Mouse (Mus musculus) granulocyte monocyte progenitor cell, adult 5-6 weeks (primary cell): ENCODE results near the gene Scamp4. TPM values are rescaled to one million over a fixed set of nuclear protein-coding genes. Genes with fewer than 3 reads are reported as not detected.

Source experiments
- ATAC-seq: replicated peaks from 2 replicates; pipeline ENCODE4 v1.8.0; 2016; ENCODE audit warnings: mild to moderate bottlenecking, moderate TSS enrichment, inconsistent platforms; ENCODE audit not compliant: poor library complexity, severe bottlenecking
- total RNA-seq, 2 experiments: library from RNA; stranded (forward) in 1 of 2; stranded (reverse) in 1 of 2; fragments of 200-712, 200-1000 nt in 1 of 2; fragments of >200 nt in 1 of 2; fragmentation: Nextera tagmentation in 1 of 2; gene quantifications; 2 replicates each; pipeline ENCODE4 v1.2.3; 2014 to 2017

The Scamp4 gene
- total RNA-seq, 2 experiments from 2014 or later: 10.7 to 40.5 TPM

- no peak for ATAC-seq
These were observed 4.2 kb downstream of the Scamp4 start for GRCm38 (mm10) chr10:80606737-80607350.

- ATAC-seq: no peak
These were observed 5.8 kb downstream of the Scamp4 start for GRCm38 (mm10) chr10:80608435-80608834.

- ATAC-seq: no peak
These were observed 6.7 kb downstream of the Scamp4 start for GRCm38 (mm10) chr10:80609269-80609924.

- ATAC-seq: no peak
These were observed 7.6 kb downstream of the Scamp4 start for GRCm38 (mm10) chr10:80610116-80610785.

- ATAC-seq: peak; percentile 65
These were observed 8.4 kb downstream of the Scamp4 start for GRCm38 (mm10) chr10:80611024-80611423.

- ATAC-seq: 0 out of 2 replicates have a peak, but pooled peaks have one; percentile 43
These were observed 9.2 kb downstream of the Scamp4 start for GRCm38 (mm10) chr10:80611905-80612304.

- ATAC-seq: no peak
These were observed 11.1 kb downstream of the Scamp4 start for GRCm38 (mm10) chr10:80613821-80614220.

- no peak for ATAC-seq
These were observed 11.7 kb downstream of the Scamp4 start for GRCm38 (mm10) chr10:80614351-80614750.

GRCm38 (mm10) chr10:80618181-80618580 is 15.5 kb downstream of the Scamp4 start:
- ATAC-seq: no peak

GRCm38 (mm10) chr10:80619465-80620244 is 17.0 kb downstream of the Scamp4 start:
- ATAC-seq: no peak

GRCm38 (mm10) chr10:80620365-80620764 is 17.7 kb downstream of the Scamp4 start:
- ATAC-seq: no peak

- no peak for ATAC-seq
These were observed 18.4 kb downstream of the Scamp4 start for GRCm38 (mm10) chr10:80620796-80621689.

GRCm38 (mm10) chr10:80621690-80621939 is 18.9 kb downstream of the Scamp4 start:
- no peak for ATAC-seq

- ATAC-seq: peak; percentile 82
These were observed 19.4 kb downstream of the Scamp4 start for GRCm38 (mm10) chr10:80621940-80622660.

- ATAC-seq: peak; percentile 25
These were observed 20.2 kb downstream of the Scamp4 start, which contains the start of gene Csnk1g2 for GRCm38 (mm10) chr10:80622661-80623456. Csnk1g2 (plus strand) TSS chr10:80622838.

- 0 out of 2 replicates have a peak, but pooled peaks have one; percentile 16 for ATAC-seq
These were observed 21.0 kb downstream of the Scamp4 start for GRCm38 (mm10) chr10:80623457-80624191.

GRCm38 (mm10) chr10:80625764-80626163 is 23.1 kb downstream of the Scamp4 start:
- no peak for ATAC-seq

- no peak for ATAC-seq
These were observed 25.0 kb downstream of the Scamp4 start for GRCm38 (mm10) chr10:80627685-80628084.
